Mouse (Mus musculus) stomach, postnatal 0 days (tissue): Measurements from ENCODE around the gene Slc1a2. TPM values are rescaled to one million over a fixed set of nuclear protein-coding genes. Genes with fewer than 3 reads are reported as not detected.

Source experiments
- ATAC-seq: fragments of 200-750 bp; cut with Nextera tagmentation; 2 replicates; pipeline ENCODE4 v1.8.0; 2017; ENCODE audit not compliant: low FRiP score, low TSS enrichment
- DNase-seq: peaks from one replicate; pipeline ENCODE4 v3.0.0-alpha.2; 2016; ENCODE audit warnings: low spot score
- H3K27ac ChIP-seq: fragments of 300-500 bp; sonication (generic); replicated peaks from 2 replicates; pipeline ENCODE4 v1.5.1; 2014; ENCODE audit warnings: mild to moderate bottlenecking, control low read depth
- H3K27me3 ChIP-seq: fragments of 300-500 bp; sonication (generic); 2 replicates; pipeline ENCODE4 v1.6.1; 2014; ENCODE audit warnings: low read length; ENCODE audit not compliant: control insufficient read depth, insufficient read depth
- H3K36me3 ChIP-seq: fragments of 300-500 bp; sonication (generic); 2 replicates; pipeline ENCODE4 v1.6.1; 2014; ENCODE audit warnings: low read length, mixed read lengths; ENCODE audit not compliant: control insufficient read depth, insufficient read depth
- H3K4me1 ChIP-seq: fragments of 300-500 bp; sonication (generic); replicated peaks from 2 replicates; pipeline ENCODE4 v1.6.1; 2014; ENCODE audit warnings: antibody characterized with exemption; ENCODE audit not compliant: control insufficient read depth, insufficient read depth
- H3K4me2 ChIP-seq: fragments of 300-500 bp; sonication (generic); replicated peaks from 2 replicates; pipeline ENCODE4 v1.6.1; 2014; ENCODE audit warnings: low read depth, mild to moderate bottlenecking, control low read depth, moderate library complexity
- H3K4me3 ChIP-seq: fragments of 300-500 bp; sonication (generic); 2 replicates; pipeline ENCODE4 v1.5.1; 2014; ENCODE audit warnings: low read depth, low read length, control low read depth
- H3K9ac ChIP-seq: fragments of 300-500 bp; sonication (generic); 2 replicates; pipeline ENCODE4 v1.6.1; 2014; ENCODE audit warnings: mild to moderate bottlenecking, low read length, control low read depth, mixed read lengths
- H3K9me3 ChIP-seq: fragments of 300-500 bp; sonication (generic); 2 replicates; pipeline ENCODE4 v1.6.1; 2016; ENCODE audit warnings: low read length; ENCODE audit not compliant: control insufficient read depth
- CTCF ChIP-seq: IDR thresholded peaks from 2 replicates; pipeline ENCODE4 v1.5.1; 2016; ENCODE audit warnings: antibody characterized with exemption, low read depth, mild to moderate bottlenecking, moderate library complexity
- EP300 ChIP-seq: optimal IDR thresholded peaks from 2 replicates; pipeline ENCODE3; 2016; ENCODE audit warnings: antibody characterized with exemption
- whole genome bisulfite sequencing: fragments of 180-500 bp; shearing (Covaris S2); extraction: QIAGEN DNeasy Blood & Tissue Kit; methylation state at CpG from one replicate; pipeline ENCODE4 v1.1.7; 2014; 5-methylcytosine and 5-hydroxymethylcytosine counted together
- polyA plus RNA-seq: library from polyadenylated mRNA; unstranded; fragments of >200 nt; fragmentation: Nextera tagmentation; extraction: Ambion mirVana; gene quantifications from 2 replicates; pipeline ENCODE4 v1.2.1, GENCODE M21; 2015

Slc1a2 gene
- polyA plus RNA-seq, 1 experiment from 2014 or later = 1.8 TPM

DNA sequence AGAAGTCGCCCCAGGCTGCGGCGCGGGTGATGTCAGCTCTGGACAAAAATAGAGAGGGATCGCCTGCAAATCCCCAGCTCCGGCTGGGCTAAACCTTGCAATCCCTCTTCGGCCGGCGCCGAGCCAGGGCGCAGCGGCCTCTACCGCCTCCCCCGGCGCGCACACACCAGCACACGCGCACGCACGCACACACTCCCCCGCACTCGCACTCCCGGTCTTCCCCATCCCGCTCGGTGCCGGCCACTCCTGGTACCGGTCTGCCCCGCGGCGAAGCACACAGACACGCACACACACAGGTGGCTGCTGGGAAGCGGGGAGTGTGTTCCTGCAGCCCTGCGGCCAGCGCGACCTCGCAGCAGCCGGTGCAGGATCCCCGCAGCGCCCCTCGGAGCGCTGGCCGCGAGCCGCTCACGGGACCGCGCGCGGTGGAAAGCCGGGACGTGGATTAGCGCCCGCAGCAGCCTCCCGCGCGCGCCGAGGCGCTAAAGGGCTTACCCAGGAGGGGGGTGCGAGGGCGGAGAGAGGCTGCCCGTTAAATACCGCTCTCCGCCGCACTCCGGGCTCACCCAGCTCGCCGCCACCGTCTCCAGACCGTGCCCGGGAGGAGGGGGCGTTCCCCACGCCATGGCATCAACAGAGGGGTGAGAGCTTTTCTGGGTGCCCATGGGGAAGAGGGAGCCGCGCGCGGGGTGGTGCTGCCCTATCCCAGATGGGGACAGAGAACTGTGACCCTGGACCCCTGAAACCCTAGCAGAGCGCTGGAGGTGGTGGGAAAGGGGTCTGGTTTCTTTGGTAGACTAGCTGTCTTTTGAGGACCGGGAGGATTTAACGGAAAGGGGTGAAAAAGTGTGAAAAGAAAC is 432 bp downstream of the Slc1a2 start:
- WGBS = 0% methylated on average over 79 of the region's 80 CpGs
- DNase-seq (peak; percentile 66), ATAC-seq (peak; percentile 85)
- Histone ChIP-seq H3K4me1 (peaks cover 3% of the 10 kb centered on the region; the same call in 1 of the 2 replicates), H3K27me3 (peaks cover 2% of the 10 kb centered on the region; the same call in 1 of the 2 replicates), H3K4me2 (peak overlapping the region; percentile 98), H3K4me3 (peak overlapping the region; percentile 65), H3K36me3 (no peaks in the 10 kb centered on the region), H3K9me3 (no peaks in the 10 kb centered on the region), H3K27ac (no peak overlapping the region), H3K9ac (peak overlapping the region; percentile 48)
- TF ChIP-seq CTCF = peak; percentile 59
- no peak for TF ChIP-seq EP300

DNA sequence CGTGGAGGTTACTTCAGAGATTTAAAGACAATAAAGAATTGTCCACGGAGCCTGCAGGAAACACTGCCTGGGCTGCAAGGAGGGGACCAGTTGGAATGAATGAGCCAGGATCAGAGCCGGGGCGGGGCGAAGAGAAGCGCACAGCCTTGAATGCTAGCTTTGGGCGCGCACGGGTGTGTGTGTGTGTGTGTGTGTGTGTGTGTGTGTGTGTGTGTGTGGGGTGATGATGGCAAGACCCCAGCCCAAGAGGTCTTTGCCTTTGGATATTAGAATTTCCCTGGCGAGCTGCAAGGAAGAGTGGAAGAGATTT is 1.0 kb downstream of the Slc1a2 start:
- H3K9ac ChIP-seq = no peak overlapping the region
- DNase-seq = peak; percentile 34
- H3K27ac ChIP-seq = no peak overlapping the region
- H3K27me3 ChIP-seq = peaks cover 2% of the 10 kb centered on the region; the same call in 1 of the 2 replicates
- TF ChIP-seq CTCF (no peak), EP300 (no peak)
- peak overlapping the region; percentile 98 for H3K4me2 ChIP-seq
- peak overlapping the region; percentile 65 for H3K4me3 ChIP-seq
- no peaks in the 10 kb centered on the region for H3K36me3 ChIP-seq
- no peaks in the 10 kb centered on the region for H3K9me3 ChIP-seq
- 3% methylated on average over 10 of the region's 10 CpGs for WGBS
- peaks cover 3% of the 10 kb centered on the region; the same call in 1 of the 2 replicates for H3K4me1 ChIP-seq
- ATAC-seq = no peak

DNA sequence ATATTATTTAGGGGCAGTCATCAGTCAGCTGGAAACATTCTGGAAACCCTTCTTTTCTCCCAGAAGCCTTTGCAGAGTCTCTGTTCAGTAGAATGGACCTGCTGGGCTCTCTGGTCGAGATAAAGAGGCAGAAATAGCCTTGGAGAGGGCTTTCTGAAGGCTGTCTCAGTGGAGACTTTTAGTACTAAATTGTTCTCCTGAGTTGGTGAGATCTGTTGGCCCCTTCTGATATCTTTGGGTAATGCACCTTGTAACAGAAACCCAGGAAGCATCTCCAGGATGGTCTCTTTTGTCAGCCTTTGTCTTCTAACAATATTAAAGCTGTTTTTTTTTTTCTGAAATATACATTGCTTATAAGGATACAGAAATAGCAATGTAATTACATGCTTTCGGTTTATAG is 2.6 kb downstream of the Slc1a2 start:
- DNase-seq (no peak), ATAC-seq (no peak)
- Histone ChIP-seq H3K4me2 (no peak overlapping the region), H3K4me3 (no peak overlapping the region), H3K9me3 (no peaks in the 10 kb centered on the region), H3K9ac (no peak overlapping the region), H3K36me3 (no peaks in the 10 kb centered on the region), H3K27me3 (peaks cover 2% of the 10 kb centered on the region; the same call in 1 of the 2 replicates), H3K27ac (no peak overlapping the region), H3K4me1 (peaks cover 3% of the 10 kb centered on the region; the same call in 1 of the 2 replicates)
- WGBS = 65% methylated on average over 2 of the region's 2 CpGs
- TF ChIP-seq EP300 (no peak), CTCF (no peak)

DNA sequence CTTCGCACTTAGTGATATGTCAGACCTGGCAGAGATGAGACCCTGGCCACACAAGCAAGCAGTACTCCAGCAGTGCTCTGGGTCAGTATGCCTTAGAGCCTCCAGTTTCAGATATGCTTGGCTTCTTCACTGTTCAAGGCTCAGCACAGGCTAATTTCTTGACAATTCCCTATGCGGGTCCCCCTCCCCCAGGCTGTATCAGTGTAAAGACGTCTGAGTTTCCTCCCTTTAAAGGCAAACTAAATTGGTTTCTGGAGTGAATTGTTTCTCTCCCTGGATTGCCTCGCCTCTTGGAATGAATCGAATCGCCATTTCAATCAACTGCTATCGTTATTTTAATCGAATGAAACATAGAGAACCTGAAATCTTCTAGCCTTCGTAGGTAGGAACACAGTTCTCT is 4.5 kb downstream of the Slc1a2 start:
- H3K9ac ChIP-seq = no peak overlapping the region
- H3K4me3 ChIP-seq = no peak overlapping the region
- DNase-seq = no peak
- H3K27me3 ChIP-seq = peaks cover 2% of the 10 kb centered on the region; the same call in 1 of the 2 replicates
- no peak for ATAC-seq
- H3K4me2 ChIP-seq = no peak overlapping the region
- peaks cover 3% of the 10 kb centered on the region; the same call in 1 of the 2 replicates for H3K4me1 ChIP-seq
- WGBS = 65% methylated on average over 9 of the region's 9 CpGs
- H3K9me3 ChIP-seq = no peaks in the 10 kb centered on the region
- no peak overlapping the region for H3K27ac ChIP-seq
- no peaks in the 10 kb centered on the region for H3K36me3 ChIP-seq
- no peak for TF ChIP-seq CTCF
- TF ChIP-seq EP300 = no peak

DNA sequence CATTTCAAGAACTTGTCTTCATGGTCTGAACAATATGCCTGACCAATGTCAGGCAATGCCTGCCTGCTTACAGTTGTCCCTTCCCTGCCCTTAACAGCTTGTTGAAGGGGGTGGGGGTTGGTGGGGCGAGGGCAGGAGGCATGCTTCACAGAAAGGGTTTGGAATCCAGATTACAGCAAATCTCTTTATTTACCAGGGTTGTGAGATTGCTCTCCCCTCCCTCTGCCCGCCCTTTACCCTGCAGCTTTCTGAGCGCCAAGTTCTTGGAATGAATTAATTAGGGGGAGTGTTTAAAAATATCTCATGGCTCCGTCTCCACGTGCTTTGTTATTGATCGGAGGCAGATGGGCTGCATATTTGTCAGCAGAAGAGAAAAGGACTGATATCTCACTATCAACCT is 4.9 kb downstream of the Slc1a2 start:
- Histone ChIP-seq H3K4me1 (peaks cover under 1% of the 10 kb centered on the region; the same call in 1 of the 2 replicates), H3K27ac (no peak overlapping the region), H3K9ac (no peak overlapping the region), H3K9me3 (no peaks in the 10 kb centered on the region), H3K4me2 (no peak overlapping the region), H3K4me3 (no peak overlapping the region), H3K27me3 (peaks cover 2% of the 10 kb centered on the region; the same call in 1 of the 2 replicates), H3K36me3 (no peaks in the 10 kb centered on the region)
- DNase-seq = peak; percentile 18
- TF ChIP-seq CTCF (no peak), EP300 (no peak)
- 19% methylated on average over 6 of the region's 6 CpGs for WGBS
- ATAC-seq = no peak

DNA sequence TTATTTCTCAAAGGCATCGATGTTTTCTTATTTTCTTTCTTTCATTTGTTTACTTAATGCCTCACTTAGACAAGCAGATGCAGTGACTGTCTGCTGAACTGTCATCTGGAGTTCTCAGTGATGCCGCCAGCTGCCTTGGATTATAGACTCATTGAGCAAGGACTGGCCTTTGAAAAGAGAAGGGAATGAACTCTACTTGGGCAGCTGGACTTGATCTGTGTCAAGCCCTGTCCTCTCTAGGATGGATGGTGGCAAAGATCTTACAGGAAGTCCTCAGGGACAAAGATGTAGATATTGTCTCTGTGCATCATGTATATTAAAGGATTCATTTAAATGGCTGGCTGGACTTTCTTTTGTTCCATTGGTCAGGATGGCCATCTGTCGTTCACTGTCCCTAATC is 5.4 kb downstream of the Slc1a2 start:
- WGBS = 49% methylated on average over 3 of the region's 3 CpGs
- no peak overlapping the region for H3K4me2 ChIP-seq
- peaks cover 2% of the 10 kb centered on the region; the same call in 1 of the 2 replicates for H3K27me3 ChIP-seq
- no peak for DNase-seq
- ATAC-seq = no peak
- H3K9ac ChIP-seq = no peak overlapping the region
- no peaks in the 10 kb centered on the region for H3K36me3 ChIP-seq
- H3K27ac ChIP-seq = no peak overlapping the region
- TF ChIP-seq CTCF = no peak
- TF ChIP-seq EP300 = no peak
- H3K4me1 ChIP-seq = no peaks in the 10 kb centered on the region
- H3K9me3 ChIP-seq = no peaks in the 10 kb centered on the region
- no peak overlapping the region for H3K4me3 ChIP-seq
